Mouse (Mus musculus) megakaryocyte, embryonic 14.5 days (primary cell): ENCODE data around the gene Col4a1. TPM values are rescaled to one million over a fixed set of nuclear protein-coding genes. Genes with fewer than 3 reads are reported as not detected.

Experiments
- H3K27me3 ChIP-seq: replicated peaks from 2 replicates; pipeline ENCODE3; 2012; ENCODE audit warnings: inconsistent platforms
- H3K36me3 ChIP-seq: replicated peaks from 2 replicates; pipeline ENCODE3; 2012; ENCODE audit warnings: low read length, inconsistent platforms, mixed read lengths
- H3K4me1 ChIP-seq: 2 replicates; pipeline ENCODE4 v1.6.1; 2012; ENCODE audit warnings: inconsistent platforms
- H3K4me3 ChIP-seq: replicated peaks from 2 replicates; pipeline ENCODE3; 2012; ENCODE audit warnings: moderate library complexity, mild to moderate bottlenecking, inconsistent platforms
- H3K9me3 ChIP-seq: 2 replicates; pipeline ENCODE4 v1.6.1; 2012; ENCODE audit warnings: inconsistent platforms
- FLI1 ChIP-seq: IDR thresholded peaks from 2 replicates; pipeline ENCODE4 v1.6.1; 2012; ENCODE audit warnings: low read length, inconsistent platforms, mixed read lengths
- GATA1 ChIP-seq: IDR thresholded peaks from 3 replicates; pipeline ENCODE4 v1.6.1; 2012; ENCODE audit warnings: mixed read lengths, low read length, inconsistent platforms, borderline replicate concordance
- polyA plus RNA-seq: library from polyadenylated mRNA; stranded (reverse); fragments of >175 nt; gene quantifications from 2 replicates; pipeline ENCODE4 v1.2.3, GENCODE M21; 2012; ENCODE audit warnings: low replicate concordance; ENCODE audit not compliant: insufficient read depth

The Col4a1 gene
- polyA plus RNA-seq, 1 experiment, result 0.67 TPM

DNA sequence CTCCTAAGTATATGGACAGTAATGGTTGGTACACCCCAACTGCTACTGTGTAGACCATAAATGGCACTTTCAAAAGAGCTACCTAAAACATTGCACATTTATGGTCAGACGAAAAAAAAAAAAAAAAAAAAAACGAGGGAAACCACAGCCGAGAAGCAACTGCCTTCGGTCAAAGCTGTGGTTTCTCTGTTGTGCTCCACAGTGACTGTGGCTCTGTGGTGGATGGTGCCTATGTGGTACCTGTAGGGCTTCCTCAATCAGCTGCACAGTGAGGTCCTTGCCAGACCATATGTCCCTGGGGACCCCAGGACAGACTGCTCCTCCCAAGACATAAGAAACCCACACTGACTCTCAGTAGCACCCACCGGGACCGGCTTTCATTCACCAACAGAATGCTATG lies 36.3 kb downstream of the Col4a1 start:
- Histone ChIP-seq H3K9me3 (peaks cover 30% of the 10 kb centered on the region), H3K27me3 (peaks cover 87% of the 10 kb centered on the region), H3K4me1 (peaks cover 20% of the 10 kb centered on the region), H3K4me3 (no peak overlapping the region), H3K36me3 (no peaks in the 10 kb centered on the region)
- TF ChIP-seq GATA1 (no peak), FLI1 (no peak)

DNA sequence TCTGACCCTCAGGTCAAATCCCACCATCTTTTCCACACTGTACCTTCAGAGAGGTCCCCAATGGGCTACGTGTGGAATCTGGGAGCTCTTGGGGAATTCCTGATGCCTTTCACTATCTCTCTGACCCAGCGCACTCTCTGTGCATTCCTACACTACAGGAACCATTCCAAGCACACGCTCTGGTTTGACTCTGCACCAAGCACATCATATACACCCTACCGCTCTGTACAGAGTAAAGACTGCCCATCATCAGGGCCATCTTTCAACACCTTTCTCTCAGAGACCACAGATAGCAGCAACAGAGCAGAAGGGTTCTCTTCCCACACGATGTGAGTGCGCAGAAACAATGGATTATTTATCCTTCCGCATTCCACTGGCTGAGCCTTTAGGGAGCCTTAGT lies 38.2 kb downstream of the Col4a1 start:
- Histone ChIP-seq H3K4me1 (peaks cover 20% of the 10 kb centered on the region), H3K36me3 (no peaks in the 10 kb centered on the region), H3K27me3 (peaks cover 86% of the 10 kb centered on the region), H3K9me3 (peaks cover 15% of the 10 kb centered on the region; the same call in 1 of the 2 replicates), H3K4me3 (no peak overlapping the region)
- TF ChIP-seq GATA1, result no peak
- no peak for TF ChIP-seq FLI1

DNA sequence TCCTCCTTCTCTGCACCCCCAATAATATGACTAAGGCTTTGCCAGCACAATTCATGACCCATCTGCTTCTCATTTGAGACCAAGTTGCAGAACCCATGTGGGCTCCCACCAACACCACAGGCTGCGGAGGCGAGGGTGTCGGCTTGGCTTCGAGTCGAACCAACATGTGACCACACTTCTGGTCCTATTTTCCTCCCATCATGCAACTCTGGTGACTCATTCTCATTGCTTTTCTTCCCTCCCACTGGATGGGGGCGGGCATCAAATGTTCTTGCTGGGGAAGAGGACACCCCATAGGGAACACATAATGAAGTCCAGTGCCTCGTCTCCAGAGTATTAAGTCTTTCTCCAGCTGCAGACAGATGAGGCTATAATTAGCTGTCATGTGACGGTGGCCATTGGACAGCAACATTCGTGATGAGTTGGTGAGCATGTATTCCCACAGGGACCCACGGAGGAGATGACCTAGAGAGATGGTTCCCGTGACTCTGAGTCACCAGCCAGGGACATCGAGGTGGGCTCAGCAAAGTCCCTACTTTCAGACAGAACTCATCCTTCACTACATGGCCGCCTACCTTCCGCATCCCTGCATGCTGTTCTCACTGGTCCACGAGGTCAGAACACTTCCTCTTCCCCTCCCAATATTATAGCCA lies 39.0 kb downstream of the Col4a1 start:
- Histone ChIP-seq H3K4me3 (no peak overlapping the region), H3K4me1 (peaks cover 20% of the 10 kb centered on the region), H3K9me3 (peaks cover 13% of the 10 kb centered on the region; the same call in 1 of the 2 replicates), H3K36me3 (no peaks in the 10 kb centered on the region), H3K27me3 (peaks cover 87% of the 10 kb centered on the region)
- TF ChIP-seq GATA1 (no peak), FLI1 (no peak)

DNA sequence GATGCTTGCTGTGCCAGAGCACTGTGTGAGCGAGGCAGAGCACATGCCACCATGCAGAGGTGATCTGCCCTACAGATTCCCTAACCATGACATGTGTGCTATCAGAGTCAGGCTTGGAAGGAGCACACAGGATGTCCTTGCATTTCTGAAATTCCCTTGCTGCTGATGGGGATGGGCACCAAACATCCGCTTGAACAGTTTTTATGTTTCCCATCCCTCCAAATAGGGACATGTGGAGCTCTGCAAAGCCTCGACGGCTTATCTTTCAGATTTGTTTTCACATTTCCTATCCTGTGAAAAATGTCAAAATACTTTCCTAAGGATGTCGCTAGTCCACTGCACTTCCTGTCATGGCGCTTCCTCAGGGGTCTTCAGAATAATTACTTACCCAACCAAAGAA lies 40.4 kb downstream of the Col4a1 start:
- Histone ChIP-seq H3K4me1 (peaks cover 10% of the 10 kb centered on the region), H3K36me3 (no peaks in the 10 kb centered on the region), H3K9me3 (peaks cover 13% of the 10 kb centered on the region; the same call in 1 of the 2 replicates), H3K4me3 (no peak overlapping the region), H3K27me3 (peaks cover 88% of the 10 kb centered on the region)
- TF ChIP-seq FLI1 (no peak), GATA1 (no peak)

DNA sequence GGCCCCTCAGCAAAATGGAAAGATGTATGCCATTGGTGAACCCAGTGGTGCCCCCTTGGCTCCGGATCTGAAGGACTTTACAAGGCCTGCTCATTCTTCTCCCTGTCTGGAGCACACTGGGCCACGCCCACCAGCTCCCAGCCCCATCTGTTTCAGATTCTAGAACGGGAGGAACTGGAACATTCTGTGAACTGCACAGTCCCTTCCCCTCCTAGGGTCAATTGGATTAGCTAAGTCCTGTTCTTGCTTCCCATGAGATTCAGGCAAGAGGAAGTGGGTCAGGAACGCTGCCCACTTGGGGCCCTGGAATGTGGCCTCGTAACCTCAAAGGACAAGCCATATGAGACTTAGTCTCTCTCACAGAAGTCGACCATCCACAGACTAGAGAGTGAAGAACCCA lies 41.8 kb downstream of the Col4a1 start:
- H3K9me3 ChIP-seq, result peaks cover 13% of the 10 kb centered on the region; the same call in 1 of the 2 replicates
- no peak overlapping the region for H3K4me3 ChIP-seq
- TF ChIP-seq FLI1 (no peak), GATA1 (no peak)
- peaks cover 88% of the 10 kb centered on the region for H3K27me3 ChIP-seq
- H3K4me1 ChIP-seq, result peaks cover 3% of the 10 kb centered on the region; the same call in 1 of the 2 replicates
- H3K36me3 ChIP-seq, result no peaks in the 10 kb centered on the region

DNA sequence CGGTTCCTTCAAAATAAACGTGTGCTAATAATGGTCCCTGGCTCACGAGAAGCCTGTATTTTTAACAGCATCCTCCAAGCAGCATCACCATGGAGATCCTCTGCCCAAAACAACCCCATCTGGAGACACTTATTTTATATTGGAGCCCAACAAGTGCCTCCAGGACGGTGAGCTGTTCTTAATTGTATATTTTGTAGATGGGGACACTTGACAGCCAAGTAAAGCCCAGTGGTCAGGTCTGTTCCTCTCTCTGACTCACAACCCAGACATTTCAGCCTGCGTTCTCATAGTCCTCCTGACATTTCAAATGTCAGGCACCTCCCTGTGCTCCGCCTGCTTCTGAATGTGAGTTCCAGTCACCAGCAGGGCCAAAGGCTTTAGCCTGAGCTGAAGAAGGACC lies 43.9 kb downstream of the Col4a1 start:
- Histone ChIP-seq H3K4me3 (no peak overlapping the region), H3K9me3 (peaks cover 4% of the 10 kb centered on the region; the same call in 1 of the 2 replicates), H3K27me3 (peaks cover 88% of the 10 kb centered on the region), H3K36me3 (no peaks in the 10 kb centered on the region), H3K4me1 (peaks cover 3% of the 10 kb centered on the region; the same call in 1 of the 2 replicates)
- TF ChIP-seq GATA1, result no peak
- no peak for TF ChIP-seq FLI1

DNA sequence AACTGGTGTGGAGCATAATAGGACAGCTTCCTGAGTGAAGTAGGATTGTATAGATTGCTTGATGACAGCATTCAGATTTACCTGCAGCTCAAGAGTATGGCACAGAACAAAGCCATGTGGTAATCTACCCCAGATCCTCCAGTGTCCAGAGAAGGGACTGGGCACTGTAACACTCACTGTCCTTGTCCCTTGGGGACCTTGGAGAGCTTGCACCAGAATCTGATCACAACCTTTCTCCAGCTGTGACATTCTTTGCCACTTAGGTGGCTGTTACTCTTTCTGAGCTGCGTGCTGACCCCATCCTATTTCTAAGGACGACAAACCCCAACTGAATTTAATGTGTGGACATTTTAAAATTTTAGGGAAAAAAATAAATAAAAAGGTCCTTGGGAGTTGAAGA lies 46.2 kb downstream of the Col4a1 start:
- Histone ChIP-seq H3K36me3 (no peaks in the 10 kb centered on the region), H3K9me3 (peaks cover 3% of the 10 kb centered on the region; the same call in 1 of the 2 replicates), H3K4me1 (no peaks in the 10 kb centered on the region), H3K4me3 (no peak overlapping the region), H3K27me3 (peaks cover 89% of the 10 kb centered on the region)
- TF ChIP-seq GATA1 (no peak), FLI1 (no peak)

DNA sequence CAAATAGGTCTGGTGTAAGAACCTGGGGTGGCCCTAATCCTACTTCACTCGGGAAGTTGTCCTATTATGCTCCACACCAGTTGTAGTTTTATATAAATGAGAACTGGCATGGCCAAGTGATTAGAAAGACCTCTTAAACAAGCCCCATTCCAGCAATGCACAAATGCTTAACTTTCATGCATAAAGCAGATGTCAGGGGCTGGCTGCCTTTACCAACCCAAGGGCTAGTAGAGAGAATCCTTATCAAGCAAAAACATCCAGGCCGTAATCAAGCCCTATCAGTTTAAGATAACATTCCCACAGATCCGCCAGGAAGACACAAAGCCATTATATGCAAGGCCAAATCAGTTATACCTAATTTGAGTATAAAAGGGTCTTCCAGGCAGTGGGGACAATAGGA lies 46.7 kb downstream of the Col4a1 start:
- TF ChIP-seq GATA1 (no peak), FLI1 (no peak)
- peaks cover 89% of the 10 kb centered on the region for H3K27me3 ChIP-seq

DNA sequence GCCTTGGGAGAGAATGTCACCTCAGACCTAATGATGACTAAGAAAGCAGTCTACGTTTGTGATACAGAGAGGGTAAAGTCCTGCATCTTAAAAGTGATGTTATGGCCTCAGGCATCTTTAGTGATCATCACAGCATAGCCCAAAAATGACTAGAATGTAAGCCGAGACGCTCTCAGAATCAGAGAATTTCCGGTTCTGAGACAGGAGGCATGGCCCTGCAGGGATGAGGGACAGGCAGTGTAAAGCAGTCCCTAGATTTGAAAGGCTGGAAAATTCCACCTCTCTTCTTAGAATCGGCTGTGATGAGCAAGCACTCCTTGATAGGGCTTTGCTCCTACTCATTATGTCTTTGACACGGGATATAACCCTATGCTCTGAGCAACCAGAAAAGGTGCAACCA lies 48.8 kb downstream of the Col4a1 start:
- TF ChIP-seq FLI1, result no peak
- TF ChIP-seq GATA1, result no peak
- H3K4me3 ChIP-seq, result no peak overlapping the region

More for the DNA sequence above, 46.7 kb downstream of the Col4a1 start:
- Histone ChIP-seq H3K36me3 (no peaks in the 10 kb centered on the region), H3K9me3 (peaks cover 3% of the 10 kb centered on the region; the same call in 1 of the 2 replicates), H3K4me3 (no peak overlapping the region), H3K4me1 (no peaks in the 10 kb centered on the region)

DNA sequence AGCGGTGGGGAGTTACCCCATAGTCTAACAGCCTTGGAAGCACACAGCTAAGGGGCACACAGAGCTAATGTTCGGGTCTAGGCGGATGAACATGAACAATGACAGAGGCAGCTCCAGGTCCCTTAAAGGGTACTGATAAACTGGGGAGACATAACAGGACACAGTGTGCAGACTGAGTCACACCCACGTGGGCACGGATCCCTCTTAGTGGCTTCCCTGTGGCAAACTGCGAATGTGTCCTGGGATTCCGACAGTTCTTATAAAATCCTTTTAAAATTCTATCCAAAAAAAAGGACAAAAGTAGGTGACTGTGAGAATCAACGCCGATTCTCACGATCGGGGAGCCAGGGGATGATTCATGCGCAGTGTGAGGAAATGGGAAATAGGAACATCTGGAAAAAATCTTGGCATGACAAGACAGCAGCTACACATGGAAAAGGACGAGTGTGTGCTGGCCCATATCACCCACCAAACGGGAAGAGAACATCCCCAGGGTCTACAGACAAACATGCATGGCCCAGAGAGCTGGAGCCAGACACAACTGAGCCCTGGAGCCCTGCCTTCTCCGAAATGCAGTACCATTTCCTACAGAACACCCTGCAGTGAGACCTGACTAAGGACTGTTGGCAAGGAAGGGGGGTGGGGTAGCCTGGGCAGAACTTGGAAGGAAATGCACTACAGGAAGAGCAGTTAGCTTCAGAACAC lies 50.4 kb downstream of the Col4a1 start:
- H3K9me3 ChIP-seq, result peaks cover 3% of the 10 kb centered on the region; the same call in 1 of the 2 replicates
- TF ChIP-seq GATA1 (no peak), FLI1 (no peak)

More for the DNA sequence above, 48.8 kb downstream of the Col4a1 start:
- peaks cover 83% of the 10 kb centered on the region for H3K27me3 ChIP-seq
- H3K36me3 ChIP-seq, result no peaks in the 10 kb centered on the region
- H3K9me3 ChIP-seq, result peaks cover 3% of the 10 kb centered on the region; the same call in 1 of the 2 replicates
- H3K4me1 ChIP-seq, result peaks cover 18% of the 10 kb centered on the region

More for the DNA sequence above, 50.4 kb downstream of the Col4a1 start:
- Histone ChIP-seq H3K27me3 (peaks cover 84% of the 10 kb centered on the region), H3K4me3 (no peak overlapping the region), H3K36me3 (no peaks in the 10 kb centered on the region), H3K4me1 (peaks cover 28% of the 10 kb centered on the region)
